18 mouse cellular contexts compared by ENCODE assay signal in the genomic region with DNA sequence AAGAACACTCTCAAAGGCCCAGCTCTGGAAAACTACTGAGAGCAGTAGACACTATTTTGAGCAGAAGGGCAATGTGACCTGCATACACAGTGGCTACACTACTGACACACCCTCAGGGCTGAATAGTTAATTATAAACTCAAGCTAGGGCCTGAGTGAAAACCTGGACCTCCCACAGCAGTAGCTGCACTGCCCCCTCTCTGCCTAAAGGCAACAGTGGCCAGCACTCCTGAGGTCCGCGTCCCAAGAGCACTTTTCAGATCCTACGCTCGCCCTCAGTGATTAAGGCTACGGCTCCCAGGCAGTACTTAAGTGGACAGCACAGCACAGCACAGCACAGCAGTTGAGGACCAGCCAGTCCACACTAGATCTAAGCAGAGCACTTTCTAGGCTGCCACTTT. TPM values are rescaled to one million over a fixed set of nuclear protein-coding genes. Genes with fewer than 3 reads are reported as not detected.
DNase-seq lines count a peak whose midpoint lies in the region; ATAC-seq and TF ChIP-seq lines count a peak whose summit lies in the region.
"Had no signal": no experiment of that assay in that cellular context is flagged by ENCODE, and none has a peak within 500 bp of the region (broad histone marks: within the 10 kb centered on the region; RNA-seq: fewer than 3 reads in every experiment).

No protein-coding gene starts in this region.

- 0 out of 2 replicates have a peak overlapping the region, but pooled peaks have one; percentile 34 for H3K27ac ChIP-seq in ES-Bruce4 (ENCODE audit: insufficient read depth, low read length)
- H3K27ac ChIP-seq in liver, embryonic 14.5 days: no peak overlapping the region
- no peak overlapping the region for H3K27ac ChIP-seq in hindbrain, postnatal 0 days
- H3K27ac ChIP-seq: hindbrain, embryonic 14.5 days; midbrain, embryonic 13.5 days had no signal

- no peak for ATAC-seq in liver, embryonic 14.5 days (ENCODE audit: insufficient read depth)
- no peak for ATAC-seq in hindbrain, postnatal 0 days
- ATAC-seq: forebrain, embryonic 14.5 days; midbrain, embryonic 13.5 days had no signal

- peaks cover 80% of the 10 kb centered on the region for H3K36me3 ChIP-seq in ES-Bruce4 (ENCODE audit: control insufficient read depth, insufficient read depth, low read length, poor library complexity, severe bottlenecking)
- peaks cover 62% of the 10 kb centered on the region for H3K36me3 ChIP-seq in liver, embryonic 14.5 days (replicated peaks; ENCODE audit: control insufficient read depth, insufficient read depth, low read depth)
- peaks cover 54% of the 10 kb centered on the region; the same call in 1 of the 2 replicates for H3K36me3 ChIP-seq in hindbrain, postnatal 0 days (ENCODE audit: insufficient read depth, low read length)

- H3K27me3 ChIP-seq in ES-Bruce4 (ENCODE audit: control insufficient read depth, insufficient read depth, low read length, poor library complexity, severe bottlenecking): no peaks in the 10 kb centered on the region
- no peaks in the 10 kb centered on the region for H3K27me3 ChIP-seq in liver, embryonic 14.5 days (ENCODE audit: control insufficient read depth, insufficient read depth, low read length)
- H3K27me3 ChIP-seq in hindbrain, postnatal 0 days (ENCODE audit: insufficient read depth, low read length): no peaks in the 10 kb centered on the region
- H3K27me3 ChIP-seq: midbrain, embryonic 13.5 days had no signal

- H3K4me1 ChIP-seq in ES-Bruce4 (ENCODE audit: control insufficient read depth, insufficient read depth, low read length): no peaks in the 10 kb centered on the region
- H3K4me1 ChIP-seq in liver, embryonic 14.5 days (replicated peaks; ENCODE audit: control insufficient read depth in 2 of 2, insufficient read depth in 2 of 2, low read length in 1 of 2): no peaks in the 10 kb centered on the region
- H3K4me1 ChIP-seq in hindbrain, postnatal 0 days (ENCODE audit: insufficient read depth, low read length): no peaks in the 10 kb centered on the region

- intact Hi-C loops in heart, postnatal 36 days (cut with DNase I): no loop called here

- H3K9me3 ChIP-seq in ES-Bruce4 (replicated peaks; ENCODE audit: control insufficient read depth, insufficient read depth, low read length, poor library complexity, severe bottlenecking): no peaks in the 10 kb centered on the region
- no peaks in the 10 kb centered on the region for H3K9me3 ChIP-seq in liver, embryonic 14.5 days (ENCODE audit: control insufficient read depth, low read length)
- H3K9me3 ChIP-seq in hindbrain, postnatal 0 days (ENCODE audit: low read length): no peaks in the 10 kb centered on the region
- H3K9me3 ChIP-seq: midbrain, embryonic 13.5 days had no signal

- no peak overlapping the region for H3K9ac ChIP-seq in ES-Bruce4 (ENCODE audit: low read depth, poor library complexity, severe bottlenecking)
- no peak overlapping the region for H3K9ac ChIP-seq in liver, embryonic 14.5 days (replicated peaks)
- no peak overlapping the region for H3K9ac ChIP-seq in hindbrain, postnatal 0 days (replicated peaks; ENCODE audit: low read length)
- H3K9ac ChIP-seq: hindbrain, embryonic 14.5 days; midbrain, embryonic 13.5 days had no signal

- TF ChIP-seq CTCF in ES-Bruce4 (IDR thresholded peaks at IDR 0.05; ENCODE audit: low read depth, low read length): peak; percentile 29
- peak; percentile 39; the same call in 1 of the 2 replicates for TF ChIP-seq CTCF in liver, embryonic 14.5 days (IDR thresholded peaks at IDR 0.05; ENCODE audit: low read depth)
- no peak; the same call in 1 of the 2 replicates for TF ChIP-seq CTCF in hindbrain, postnatal 0 days (IDR thresholded peaks at IDR 0.05; ENCODE audit: low read depth)

- no peak for TF ChIP-seq POLR2A in ES-Bruce4 (IDR thresholded peaks at IDR 0.05; ENCODE audit: insufficient read depth, low read length)

- DNase-seq in heart, adult 8-10 months (ENCODE audit: low spot score): peak; percentile 31
- no peak for DNase-seq in heart, postnatal 36 days
- peak; percentile 83 to 96 for DNase-seq in kidney, adult 8-10 months
- DNase-seq in liver, embryonic 14.5 days (ENCODE audit: low read depth in 3 of 3, low spot score in 3 of 3): no peak
- no peak for DNase-seq in hindbrain, postnatal 0 days (ENCODE audit: low spot score)
- DNase-seq in left cerebral cortex, adult 9 months (ENCODE audit: low spot score in 2 of 2): no peak
- no peak for DNase-seq in layer of hippocampus, adult 8-10 months (ENCODE audit: low spot score in 2 of 2)
- DNase-seq: B cell, adult 2 months; cerebellum, postnatal 10 days; right cerebral cortex, adult 18-20 months; thymus, postnatal 14 days had no signal

- TF ChIP-seq EP300 in ES-Bruce4 (IDR thresholded peaks at IDR 0.05; ENCODE audit: insufficient read depth, low read depth, low read length): no peak
- TF ChIP-seq EP300 in liver, embryonic 14.5 days (IDR thresholded peaks at IDR 0.05; ENCODE audit: low read depth): no peak

- H3K4me2 ChIP-seq in liver, embryonic 14.5 days (ENCODE audit: low read depth): no peak overlapping the region
- H3K4me2 ChIP-seq in hindbrain, postnatal 0 days (ENCODE audit: low read depth, low read length): no peak overlapping the region
- H3K4me2 ChIP-seq: hindbrain, embryonic 14.5 days; midbrain, embryonic 13.5 days had no signal

- H3K4me3 ChIP-seq in ES-Bruce4 (ENCODE audit: low read depth, low read length): no peak overlapping the region
- H3K4me3 ChIP-seq in liver, embryonic 14.5 days (ENCODE audit: insufficient read depth in 1 of 2, low read depth in 2 of 2, low read length in 2 of 2): no peak overlapping the region
- H3K4me3 ChIP-seq in hindbrain, postnatal 0 days (ENCODE audit: low read length): no peak overlapping the region
- H3K4me3 ChIP-seq: midbrain, embryonic 13.5 days had no signal

- 85% methylated on average over 5 of the region's 5 CpGs for WGBS in liver, embryonic 14.5 days (ENCODE audit: insufficient replicate concordance)
- 76% methylated on average over 5 of the region's 5 CpGs for WGBS in hindbrain, postnatal 0 days

RNA-seq across cellular contexts. Expression of a gene that starts 8.9 kb away (rescaled TPM):
- total RNA-seq in heart, adult 8-10 months (2022): 10 to 100 TPM; 19.8 to 27.1 (median 22.6) TPM
- total RNA-seq in heart, postnatal 36 days (2021): 10 to 100 TPM; 19.5 to 23.2 TPM
- 45.4 and 52.0 TPM in 2 replicates for polyA plus RNA-seq in ES-Bruce4 (2011; ENCODE audit: insufficient read depth, insufficient read length, low read depth, missing spikeins)
- polyA plus RNA-seq in liver, embryonic 14.5 days (2012; rRNA removed): 3.9 and 6.3 TPM in 2 replicates
- polyA plus RNA-seq in liver, embryonic 14.5 days (2014; fragmentation: Nextera tagmentation; extraction: Ambion mirVana): 7.5 and 8.5 TPM in 2 replicates
- 10.1 and 10.5 TPM in 2 replicates for total RNA-seq in hindbrain, postnatal 0 days (2014; rRNA removed)
- polyA plus RNA-seq in hindbrain, postnatal 0 days (2015; fragmentation: Nextera tagmentation; extraction: Ambion mirVana): 5.8 and 6.6 TPM in 2 replicates
- 10 to 100 TPM; 13.3 to 18.4 (median 15.2) TPM for total RNA-seq in layer of hippocampus, adult 8-10 months (2022)

RNA-seq across cellular contexts. Expression of a gene that starts 12.6 kb away (rescaled TPM):
- 10 to 100 TPM; 53.5 to 76.4 (median 71.0) TPM for total RNA-seq in heart, adult 8-10 months (2022)
- total RNA-seq in heart, postnatal 36 days (2021): 10 to 100 TPM; 59.2 to 65.2 TPM
- 44.0 and 46.7 TPM in 2 replicates for polyA plus RNA-seq in ES-Bruce4 (2011; ENCODE audit: insufficient read depth, insufficient read length, low read depth, missing spikeins)
- 32.0 and 33.6 TPM in 2 replicates for polyA plus RNA-seq in liver, embryonic 14.5 days (2012; rRNA removed)
- 87.4 and 92.5 TPM in 2 replicates for polyA plus RNA-seq in liver, embryonic 14.5 days (2014; fragmentation: Nextera tagmentation; extraction: Ambion mirVana)
- 95.0 and 102 TPM in 2 replicates for total RNA-seq in hindbrain, postnatal 0 days (2014; rRNA removed)
- polyA plus RNA-seq in hindbrain, postnatal 0 days (2015; fragmentation: Nextera tagmentation; extraction: Ambion mirVana): 87.1 and 88.9 TPM in 2 replicates
- total RNA-seq in layer of hippocampus, adult 8-10 months (2022): 100 to 1,000 TPM in 2 of 4 experiments, 10 to 100 TPM in 2; 71.9 to 130 (median 98.1) TPM

RNA-seq across cellular contexts. Expression of a gene that starts 36.4 kb away (rescaled TPM):
- not detected for total RNA-seq in heart, adult 8-10 months (2022)
- total RNA-seq in heart, postnatal 36 days (2021): not detected
- not detected in 2 replicates for polyA plus RNA-seq in ES-Bruce4 (2011; ENCODE audit: insufficient read depth, insufficient read length, low read depth, missing spikeins)
- polyA plus RNA-seq in liver, embryonic 14.5 days (2012; rRNA removed): 0.17 and 0.66 TPM in 2 replicates
- 0.80 and 1.2 TPM in 2 replicates for polyA plus RNA-seq in liver, embryonic 14.5 days (2014; fragmentation: Nextera tagmentation; extraction: Ambion mirVana)
- not detected in 2 replicates for total RNA-seq in hindbrain, postnatal 0 days (2014; rRNA removed)
- not detected in 2 replicates for polyA plus RNA-seq in hindbrain, postnatal 0 days (2015; fragmentation: Nextera tagmentation; extraction: Ambion mirVana)
- not detected for total RNA-seq in layer of hippocampus, adult 8-10 months (2022)
- total RNA-seq: layer of hippocampus, postnatal 14 days had no signal
- polyA plus RNA-seq: embryonic facial prominence, embryonic 14.5 days; forebrain, embryonic 14.5 days; hindbrain, embryonic 14.5 days; midbrain, embryonic 13.5 days; neural tube, embryonic 11.5 days had no signal

Comparison
In these comparisons a context has a peak if more than half of its experiments do, and no peak if none do; other contexts are left out.
1. DNase-seq: peak in heart, adult 8-10 months (single experiment) and kidney, adult 8-10 months (2 of 2); none in heart, postnatal 36 days (0 of 2), liver, embryonic 14.5 days (0 of 3), hindbrain, postnatal 0 days (single experiment), left cerebral cortex, adult 9 months (0 of 2) and layer of hippocampus, adult 8-10 months (0 of 2).